27 mouse cellular contexts compared by ENCODE assay signal in the genomic region with DNA sequence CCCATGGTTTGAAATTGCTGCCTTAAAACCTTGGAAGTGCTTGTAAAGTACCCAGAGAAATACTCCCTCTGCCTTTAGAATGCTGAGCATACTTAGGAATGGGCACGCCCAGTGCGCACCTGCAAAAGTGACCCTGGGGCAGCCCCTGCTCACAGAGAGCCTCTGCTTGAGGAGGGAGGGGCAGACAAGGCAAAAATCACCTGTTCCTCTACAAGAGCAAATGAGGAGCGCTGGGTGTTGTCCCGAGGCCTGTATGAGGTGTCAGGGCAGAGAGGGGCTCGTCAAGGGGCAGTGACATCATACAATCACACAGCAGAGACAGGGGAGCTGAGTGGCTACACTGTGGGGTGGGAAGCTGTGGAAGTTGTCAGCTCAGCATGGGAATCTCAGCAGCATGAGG.
A peak's percentile ranks its signal among the peaks of the same experiment; 100 is the strongest.
DNase-seq lines count a peak whose midpoint lies in the region; ATAC-seq and TF ChIP-seq lines count a peak whose summit lies in the region.
"Had no signal": no experiment of that assay in that cellular context is flagged by ENCODE, and none has a peak within 500 bp of the region (broad histone marks: within the 10 kb centered on the region; RNA-seq: fewer than 3 reads in every experiment).

No protein-coding gene starts in this region.

- peaks cover 29% of the 10 kb centered on the region for H3K4me1 ChIP-seq in heart, embryonic 11.5 days (ENCODE audit: control insufficient read depth, insufficient read depth, low read length)
- no peaks in the 10 kb centered on the region for H3K4me1 ChIP-seq in heart, adult 2 months (ENCODE audit: control insufficient read depth, insufficient read depth, low read length)
- H3K4me1 ChIP-seq in lung, embryonic 16.5 days (replicated peaks; ENCODE audit: control insufficient read depth, insufficient read depth, low read length): no peaks in the 10 kb centered on the region
- H3K4me1 ChIP-seq in ES-Bruce4 (ENCODE audit: control insufficient read depth, insufficient read depth, low read length): peaks cover 2% of the 10 kb centered on the region
- peaks cover 11% of the 10 kb centered on the region for H3K4me1 ChIP-seq in embryonic facial prominence, embryonic 12.5 days
- H3K4me1 ChIP-seq: forebrain, embryonic 12.5 days; liver, embryonic 13.5 days; megakaryocyte, embryonic 14.5 days had no signal

- WGBS in heart, embryonic 11.5 days (ENCODE audit: insufficient replicate concordance): 73% methylated on average over 5 of the region's 5 CpGs
- 87% methylated on average over 5 of the region's 5 CpGs for WGBS in heart, adult 2 months
- WGBS in lung, embryonic 16.5 days: 71% methylated on average over 5 of the region's 5 CpGs
- WGBS in embryonic facial prominence, embryonic 12.5 days: 79% methylated on average over 5 of the region's 5 CpGs

- H3K4me2 ChIP-seq in heart, embryonic 11.5 days: no peak overlapping the region
- no peak overlapping the region for H3K4me2 ChIP-seq in lung, embryonic 16.5 days (ENCODE audit: low read depth, low read length)
- H3K4me2 ChIP-seq in embryonic facial prominence, embryonic 12.5 days (replicated peaks): no peak overlapping the region
- H3K4me2 ChIP-seq: forebrain, embryonic 12.5 days; limb, embryonic 15.5 days; liver, embryonic 13.5 days had no signal

- TF ChIP-seq POLR2A in heart, adult 2 months (IDR thresholded peaks at IDR 0.05; ENCODE audit: insufficient read depth, low read depth, low read length): no peak
- TF ChIP-seq POLR2A in ES-Bruce4 (IDR thresholded peaks at IDR 0.05; ENCODE audit: insufficient read depth, low read length): no peak

- H3K9me3 ChIP-seq in heart, embryonic 11.5 days (replicated peaks; ENCODE audit: control insufficient read depth, low read length): no peaks in the 10 kb centered on the region
- H3K9me3 ChIP-seq in lung, embryonic 16.5 days (ENCODE audit: control insufficient read depth, low read length): no peaks in the 10 kb centered on the region
- H3K9me3 ChIP-seq in ES-Bruce4 (replicated peaks; ENCODE audit: control insufficient read depth, insufficient read depth, low read length, poor library complexity, severe bottlenecking): no peaks in the 10 kb centered on the region
- H3K9me3 ChIP-seq in embryonic facial prominence, embryonic 12.5 days: no peaks in the 10 kb centered on the region
- H3K9me3 ChIP-seq: forebrain, embryonic 12.5 days; limb, embryonic 10.5 days; limb, embryonic 15.5 days had no signal

- H3K27me3 ChIP-seq in heart, embryonic 11.5 days (ENCODE audit: control insufficient read depth, insufficient read depth, low read length): no peaks in the 10 kb centered on the region
- H3K27me3 ChIP-seq in heart, adult 2 months (ENCODE audit: control insufficient read depth, insufficient read depth, low read length): no peaks in the 10 kb centered on the region
- H3K27me3 ChIP-seq in lung, embryonic 16.5 days (ENCODE audit: control insufficient read depth, insufficient read depth, low read depth, low read length): no peaks in the 10 kb centered on the region
- no peaks in the 10 kb centered on the region for H3K27me3 ChIP-seq in ES-Bruce4 (ENCODE audit: control insufficient read depth, insufficient read depth, low read length, poor library complexity, severe bottlenecking)
- no peaks in the 10 kb centered on the region for H3K27me3 ChIP-seq in embryonic facial prominence, embryonic 12.5 days
- H3K27me3 ChIP-seq: forebrain, embryonic 12.5 days; limb, embryonic 15.5 days; liver, embryonic 13.5 days; megakaryocyte, embryonic 14.5 days had no signal

- H3K36me3 ChIP-seq in heart, embryonic 11.5 days (ENCODE audit: control insufficient read depth, insufficient read depth, low read length): no peaks in the 10 kb centered on the region
- no peaks in the 10 kb centered on the region for H3K36me3 ChIP-seq in heart, adult 2 months (ENCODE audit: control insufficient read depth, insufficient read depth, low read length)
- H3K36me3 ChIP-seq in lung, embryonic 16.5 days (ENCODE audit: control insufficient read depth, insufficient read depth, low read length): peaks cover 5% of the 10 kb centered on the region
- H3K36me3 ChIP-seq in ES-Bruce4 (ENCODE audit: control insufficient read depth, insufficient read depth, low read length, poor library complexity, severe bottlenecking): no peaks in the 10 kb centered on the region
- peaks cover 27% of the 10 kb centered on the region for H3K36me3 ChIP-seq in embryonic facial prominence, embryonic 12.5 days
- H3K36me3 ChIP-seq: liver, embryonic 13.5 days had no signal

- H3K4me3 ChIP-seq in heart, embryonic 11.5 days (ENCODE audit: low read depth, low read length): no peak overlapping the region
- no peak overlapping the region for H3K4me3 ChIP-seq in heart, adult 2 months
- no peak overlapping the region for H3K4me3 ChIP-seq in lung, embryonic 16.5 days (ENCODE audit: low read length)
- no peak overlapping the region for H3K4me3 ChIP-seq in ES-Bruce4 (ENCODE audit: low read depth, low read length)
- H3K4me3 ChIP-seq in embryonic facial prominence, embryonic 12.5 days: no peak overlapping the region
- H3K4me3 ChIP-seq: erythroblast, embryonic 14.5 days; forebrain, embryonic 12.5 days; limb, embryonic 10.5 days; limb, embryonic 15.5 days; liver, embryonic 13.5 days; megakaryocyte, embryonic 14.5 days had no signal

- no peak for TF ChIP-seq EP300 in heart, adult 2 months (IDR thresholded peaks at IDR 0.05; ENCODE audit: insufficient read depth, low read depth, low read length)
- peak; percentile 77; the same call in 1 of the 2 replicates for TF ChIP-seq EP300 in ES-Bruce4 (IDR thresholded peaks at IDR 0.05; ENCODE audit: insufficient read depth, low read depth, low read length)

- 0 out of 2 replicates have a peak overlapping the region, but pooled peaks have one; percentile 70 for H3K27ac ChIP-seq in heart, embryonic 11.5 days (ENCODE audit: low read depth, low read length)
- no peak overlapping the region for H3K27ac ChIP-seq in heart, adult 2 months
- no peak overlapping the region for H3K27ac ChIP-seq in lung, embryonic 16.5 days (ENCODE audit: low read length)
- H3K27ac ChIP-seq in ES-Bruce4 (ENCODE audit: insufficient read depth, low read length): no peak overlapping the region
- H3K27ac ChIP-seq in embryonic facial prominence, embryonic 12.5 days: 0 out of 2 replicates have a peak overlapping the region, but pooled peaks have one; percentile 31
- H3K27ac ChIP-seq: forebrain, embryonic 12.5 days; limb, embryonic 10.5 days; limb, embryonic 15.5 days; liver, embryonic 13.5 days had no signal

- intact Hi-C loops in heart, adult 2 months (cut with DNase I): no loop called here

- no peak overlapping the region for H3K9ac ChIP-seq in heart, embryonic 11.5 days (ENCODE audit: low read depth, low read length)
- no peak overlapping the region for H3K9ac ChIP-seq in heart, adult 2 months (ENCODE audit: low read depth, low read length)
- no peak overlapping the region for H3K9ac ChIP-seq in lung, embryonic 16.5 days (ENCODE audit: low read length)
- no peak overlapping the region for H3K9ac ChIP-seq in ES-Bruce4 (ENCODE audit: low read depth, poor library complexity, severe bottlenecking)
- no peak overlapping the region for H3K9ac ChIP-seq in embryonic facial prominence, embryonic 12.5 days
- H3K9ac ChIP-seq: forebrain, embryonic 12.5 days; forebrain, postnatal 0 days; limb, embryonic 15.5 days; liver, embryonic 13.5 days had no signal

- no peaks in the 10 kb centered on the region for H3K79me2 ChIP-seq in heart, adult 2 months (replicated peaks; ENCODE audit: control insufficient read depth, insufficient read depth, low read length)

- no peak for TF ChIP-seq CTCF in heart, adult 2 months (IDR thresholded peaks at IDR 0.05)
- no peak for TF ChIP-seq CTCF in ES-Bruce4 (IDR thresholded peaks at IDR 0.05; ENCODE audit: low read depth, low read length)

- no peak for ATAC-seq in heart, embryonic 11.5 days (replicated peaks; ENCODE audit: insufficient number of reproducible peaks, low FRiP score, low TSS enrichment)
- peak; percentile 51; the same call in 1 of the 2 replicates for ATAC-seq in lung, embryonic 16.5 days (ENCODE audit: low read depth)
- no peak for ATAC-seq in embryonic facial prominence, embryonic 12.5 days (ENCODE audit: insufficient number of reproducible peaks, insufficient read depth, low FRiP score, low TSS enrichment)
- ATAC-seq: forebrain, postnatal 0 days; hindbrain, embryonic 16.5 days had no signal

- no peak for DNase-seq in heart, adult 2 months
- no peak for DNase-seq in lung, postnatal 25 days (ENCODE audit: low spot score)
- DNase-seq in adrenal gland, postnatal 25 days: no peak
- DNase-seq: adrenal gland, postnatal 14 days; cerebellum, adult 11-12 months; cerebellum, adult 9-11 months; embryo, embryonic 11 days; forebrain, postnatal 0 days; heart, postnatal 14 days; kidney, adult 8-10 months; kidney, postnatal 10 days; layer of hippocampus, adult 9-11 months; liver, embryonic 13.5 days; lung, adult 18-20 months; lung, postnatal 36 days; midbrain, embryonic 14.5 days; thymus, postnatal 14 days had no signal

Comparison
In these comparisons a context has a peak if more than half of its experiments do, and no peak if none do; other contexts are left out.
1. H3K27ac ChIP-seq: peak in heart, embryonic 11.5 days (single experiment) and embryonic facial prominence, embryonic 12.5 days (single experiment); none in heart, adult 2 months (single experiment), lung, embryonic 16.5 days (single experiment) and ES-Bruce4 (single experiment).